Mouse (Mus musculus) kidney, embryonic 14.5 days (tissue): ENCODE measurements around the gene Tmem145. TPM values are rescaled to one million over a fixed set of nuclear protein-coding genes. Genes with fewer than 3 reads are reported as not detected.
"Not testable (repeated sequence)": the region's sequence is repeated elsewhere in the genome, so short reads cannot be mapped to it uniquely, and the experiment has no call there.

Source experiments
- ATAC-seq: fragments of 200-750 bp; cut with Nextera tagmentation; 2 replicates; pipeline ENCODE4 v1.8.0; 2017; ENCODE audit warnings: moderate number of reproducible peaks, mild to moderate bottlenecking, moderate TSS enrichment, moderate library complexity; ENCODE audit not compliant: low FRiP score, low TSS enrichment
- H3K27ac ChIP-seq: fragments of 300-500 bp; sonication (generic); 2 replicates; pipeline ENCODE4 v1.5.1; 2014; ENCODE audit warnings: low read depth, mild to moderate bottlenecking, low read length, moderate library complexity, mixed read lengths
- H3K27me3 ChIP-seq: fragments of 300-500 bp; sonication (generic); 2 replicates; pipeline ENCODE4 v1.6.1; 2014; ENCODE audit warnings: mild to moderate bottlenecking, low read length; ENCODE audit not compliant: control insufficient read depth, insufficient read depth
- H3K36me3 ChIP-seq: fragments of 300-500 bp; sonication (generic); 2 replicates; pipeline ENCODE4 v1.6.1; 2014; ENCODE audit warnings: low read length, mixed read lengths; ENCODE audit not compliant: control insufficient read depth, insufficient read depth
- H3K4me1 ChIP-seq: fragments of 300-500 bp; sonication (generic); 2 replicates; pipeline ENCODE4 v1.6.1; 2014; ENCODE audit warnings: low read length, mixed read lengths; ENCODE audit not compliant: control insufficient read depth, insufficient read depth
- H3K4me2 ChIP-seq: fragments of 300-500 bp; sonication (generic); replicated peaks from 2 replicates; pipeline ENCODE4 v1.6.1; 2014; ENCODE audit warnings: low read depth, mild to moderate bottlenecking, low read length
- H3K4me3 ChIP-seq: fragments of 300-500 bp; sonication (generic); 2 replicates; pipeline ENCODE4 v1.5.1; 2014; ENCODE audit warnings: mild to moderate bottlenecking, low read length
- H3K9ac ChIP-seq: fragments of 300-500 bp; sonication (generic); 2 replicates; pipeline ENCODE4 v1.6.1; 2014; ENCODE audit warnings: low read depth, mild to moderate bottlenecking, low read length, moderate library complexity
- H3K9me3 ChIP-seq: fragments of 300-500 bp; sonication (generic); 2 replicates; pipeline ENCODE4 v1.6.1; 2016; ENCODE audit warnings: low read length; ENCODE audit not compliant: control insufficient read depth
- WGBS: fragments of 180-500 bp; shearing (Covaris S2); extraction: QIAGEN DNeasy Blood & Tissue Kit; methylation state at CpG from one replicate; pipeline ENCODE4 v1.1.7; 2014; 5-methylcytosine and 5-hydroxymethylcytosine counted together
- polyA plus RNA-seq: library from polyadenylated mRNA; unstranded; fragments of >200 nt; fragmentation: Nextera tagmentation; extraction: Ambion mirVana; gene quantifications from 2 replicates; pipeline ENCODE4 v1.2.1, GENCODE M21; 2014

Tmem145 gene
- polyA plus RNA-seq: 0.49 and 0.62 TPM in 2 replicates

DNA sequence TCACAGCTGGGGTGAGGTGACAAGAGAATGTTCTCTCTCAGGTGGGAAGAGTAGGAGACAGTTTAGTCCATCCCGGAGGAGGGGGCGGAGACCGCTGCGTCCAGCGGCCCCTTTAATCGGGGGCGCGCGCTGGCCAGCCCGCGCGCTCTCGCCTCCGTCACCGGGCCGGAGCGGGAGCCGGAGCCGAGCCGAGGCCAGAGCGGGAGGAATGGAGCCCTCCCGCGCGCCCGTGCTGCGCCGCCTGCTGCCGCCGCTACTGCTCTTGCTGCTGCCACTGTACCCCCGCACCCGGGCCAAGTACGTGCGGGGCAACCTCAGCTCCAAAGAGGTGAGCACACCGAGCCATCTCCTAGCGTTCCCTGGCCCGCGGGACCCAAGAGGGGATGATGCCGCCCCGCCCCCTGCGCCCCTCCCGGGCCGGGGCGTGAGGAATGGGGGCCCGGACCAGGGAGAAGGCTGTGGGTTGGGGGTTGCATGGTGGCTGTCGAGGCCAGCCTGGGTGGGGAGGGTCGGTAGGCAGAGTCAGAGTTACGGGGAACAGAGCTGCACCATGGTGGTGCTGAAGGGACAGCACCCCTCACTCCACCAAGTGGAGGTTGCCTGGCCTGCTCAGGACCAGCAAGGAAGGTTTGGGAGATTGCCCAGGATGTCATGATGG is at the start of gene Tmem145:
Gene Tmem145 (plus strand): TSS at position 151 of the 658 bp plus-strand sequence.
- peaks cover 6% of the 10 kb centered on the region; the same call in 1 of the 2 replicates for H3K4me1 ChIP-seq
- peak within 1 kb of the TSS; percentile 71 for H3K4me2 ChIP-seq
- H3K27me3 ChIP-seq: peaks cover 5% of the 10 kb centered on the region; the same call in 1 of the 2 replicates
- H3K27ac ChIP-seq: no peak within 1 kb of the TSS
- peak; percentile 89 for ATAC-seq
- no peak within 1 kb of the TSS; the same call in 1 of the 2 replicates for H3K9ac ChIP-seq
- H3K9me3 ChIP-seq: no peaks in the 10 kb centered on the region
- H3K36me3 ChIP-seq: no peaks in the 10 kb centered on the region
- WGBS: under 1% methylated on average over 41 of the region's 47 CpGs
- peak within 1 kb of the TSS; percentile 37 for H3K4me3 ChIP-seq

DNA sequence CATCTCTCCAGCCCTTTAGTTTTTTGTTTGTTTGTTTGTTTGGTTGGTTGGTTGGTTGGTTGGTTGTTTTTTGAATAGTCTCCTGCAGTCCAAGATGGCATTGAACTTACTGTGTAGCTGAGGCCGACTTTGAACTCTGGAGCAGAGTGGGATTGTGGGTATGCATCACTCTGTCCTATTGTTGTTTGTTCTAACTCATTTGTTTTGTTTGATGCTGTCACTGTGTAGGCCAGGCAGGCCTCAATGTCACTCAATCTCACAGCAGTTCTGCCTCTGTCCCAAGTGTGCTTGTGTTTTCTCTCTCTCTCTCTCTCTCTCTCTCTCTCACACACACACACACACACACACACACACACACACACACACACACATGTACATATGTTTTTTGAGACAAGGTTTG is 44.0 kb upstream of the Tmem145 start:
- no peaks in the 10 kb centered on the region for H3K9me3 ChIP-seq
- ATAC-seq: no peak
- H3K27ac ChIP-seq: no peak overlapping the region
- H3K36me3 ChIP-seq: no peaks in the 10 kb centered on the region
- H3K4me1 ChIP-seq: 0 out of 2 replicates have a peak, but pooled peaks cover 3% of the 10 kb centered on the region
- H3K9ac ChIP-seq: no peak overlapping the region
- no peaks in the 10 kb centered on the region for H3K27me3 ChIP-seq
- no peak overlapping the region for H3K4me3 ChIP-seq
- no peak overlapping the region for H3K4me2 ChIP-seq
- 76% methylated on average over 1 of the region's 1 CpGs for WGBS

DNA sequence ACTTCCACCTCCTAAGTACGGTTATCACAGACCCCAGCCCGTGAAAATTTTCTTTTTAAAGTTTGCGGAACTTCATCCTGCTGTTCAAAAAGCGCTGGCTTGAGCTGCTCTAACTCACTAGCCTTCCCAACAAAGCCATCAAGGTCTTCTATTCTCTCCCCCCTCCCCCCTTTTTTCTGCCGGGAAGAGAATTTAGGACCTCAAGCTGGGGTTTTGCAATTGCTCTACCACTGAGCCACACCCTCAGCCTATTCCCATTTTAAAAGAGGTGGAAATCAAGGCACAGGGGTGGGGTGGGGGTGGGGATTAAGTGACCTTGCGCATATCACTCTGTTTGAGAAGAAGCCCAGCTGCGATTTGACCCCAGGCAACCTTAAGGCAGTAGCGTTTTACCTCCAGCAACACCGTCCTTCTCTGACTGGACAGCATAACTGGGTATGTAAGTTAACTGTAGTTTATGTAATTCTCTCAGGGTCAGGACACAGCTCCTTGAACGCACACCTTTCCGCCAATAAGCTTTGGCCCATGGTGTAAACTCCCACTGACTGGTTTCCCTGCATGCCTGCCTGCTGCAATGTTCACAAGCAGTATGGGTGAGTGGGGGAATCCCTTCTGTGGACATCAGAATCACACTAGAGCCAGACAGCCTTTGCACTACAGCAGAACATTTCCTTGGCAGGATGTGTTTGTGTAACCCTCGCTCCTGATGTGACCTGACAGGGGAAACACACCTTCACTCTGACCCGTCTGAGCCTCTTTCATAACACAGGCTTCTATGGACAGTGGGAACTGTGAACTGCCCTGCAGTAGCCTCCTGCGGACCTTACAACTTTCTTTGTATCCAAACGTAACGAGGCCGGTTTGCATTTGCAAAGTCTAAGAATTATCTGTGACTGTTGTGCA is 41.7 kb upstream of the Tmem145 start:
- 30% methylated on average over 17 of the region's 17 CpGs for WGBS
- no peaks in the 10 kb centered on the region for H3K9me3 ChIP-seq

DNA sequence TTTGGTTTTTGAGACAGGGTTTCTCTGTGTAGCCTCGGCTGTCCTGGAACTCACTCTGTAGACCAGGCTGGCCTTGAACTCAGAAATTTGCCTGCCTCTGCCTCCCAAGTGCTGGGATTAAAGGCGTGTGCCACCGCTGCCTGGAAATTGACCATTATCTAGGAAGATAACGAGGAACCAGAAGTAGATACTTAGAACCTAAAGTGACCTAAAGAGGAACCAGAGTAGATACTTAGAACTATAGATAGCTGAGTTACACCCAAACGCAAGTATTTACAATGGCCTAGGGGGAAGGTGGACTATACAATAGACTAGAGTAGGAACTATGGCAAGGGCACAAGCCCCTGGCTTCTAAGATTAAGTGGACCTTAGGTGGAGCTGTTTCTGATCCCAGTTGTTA is 40.2 kb upstream of the Tmem145 start:
- not testable (repeated sequence) for H3K9me3 ChIP-seq, H3K27ac ChIP-seq, H3K4me3 ChIP-seq, H3K4me2 ChIP-seq, ATAC-seq, H3K36me3 ChIP-seq, H3K9ac ChIP-seq, H3K27me3 ChIP-seq
- H3K4me1 ChIP-seq: peaks cover 24% of the 10 kb centered on the region
- 91% methylated on average over 5 of the region's 5 CpGs for WGBS

More for the DNA sequence above, 41.7 kb upstream of the Tmem145 start:
- Histone ChIP-seq H3K27me3 (no peaks in the 10 kb centered on the region), H3K4me2 (no peak overlapping the region), H3K4me1 (peaks cover 9% of the 10 kb centered on the region; the same call in 1 of the 2 replicates), H3K4me3 (no peak overlapping the region), H3K27ac (no peak overlapping the region), H3K36me3 (no peaks in the 10 kb centered on the region), H3K9ac (no peak overlapping the region)
- no peak for ATAC-seq

DNA sequence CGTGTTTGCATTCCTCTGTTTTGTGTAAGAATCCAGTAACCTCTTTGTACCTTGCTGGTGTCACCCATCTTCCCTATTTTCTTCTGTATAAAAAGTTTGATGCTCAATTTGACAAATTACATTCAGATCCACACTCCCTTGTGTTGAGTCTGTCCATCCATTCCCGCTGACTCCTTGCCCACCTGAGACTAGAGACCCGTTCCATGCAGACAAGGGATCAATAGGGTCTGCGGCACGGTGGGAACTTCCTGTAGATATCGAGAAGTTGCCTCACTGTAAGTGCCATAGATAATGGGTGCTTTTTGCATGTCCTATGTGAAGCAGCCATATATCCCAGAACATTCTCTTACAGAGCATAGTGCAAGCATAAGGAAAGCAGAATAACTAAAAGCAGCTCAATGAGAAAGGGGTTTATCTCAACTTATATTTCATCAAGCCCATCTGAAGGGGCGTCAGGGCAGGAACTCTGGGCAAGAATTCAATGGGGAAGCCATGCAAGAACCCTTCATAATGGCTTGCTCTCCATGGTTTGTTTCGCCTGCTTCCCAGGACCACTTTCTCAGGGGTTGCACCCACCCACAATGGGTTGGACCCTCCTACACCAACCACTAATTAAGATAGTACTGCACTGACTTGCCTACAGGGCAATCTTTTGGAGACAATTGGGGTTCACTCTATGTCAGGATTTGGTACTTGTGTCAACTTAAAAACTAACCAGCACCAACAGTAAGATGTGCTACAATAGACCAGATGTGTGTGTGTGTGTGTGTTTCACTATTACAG is 39.5 kb upstream of the Tmem145 start:
- H3K27me3 ChIP-seq: no peaks in the 10 kb centered on the region
- peaks cover 25% of the 10 kb centered on the region for H3K4me1 ChIP-seq
- H3K4me3 ChIP-seq: peak overlapping the region; percentile 82; the same call in 1 of the 2 replicates
- peak overlapping the region; percentile 61; the same call in 1 of the 2 replicates for H3K9ac ChIP-seq
- no peaks in the 10 kb centered on the region for H3K9me3 ChIP-seq
- no peak overlapping the region for H3K27ac ChIP-seq
- peaks cover 6% of the 10 kb centered on the region for H3K36me3 ChIP-seq
- 90% methylated on average over 8 of the region's 8 CpGs for WGBS
- ATAC-seq: no peak
- H3K4me2 ChIP-seq: peak overlapping the region; percentile 43

DNA sequence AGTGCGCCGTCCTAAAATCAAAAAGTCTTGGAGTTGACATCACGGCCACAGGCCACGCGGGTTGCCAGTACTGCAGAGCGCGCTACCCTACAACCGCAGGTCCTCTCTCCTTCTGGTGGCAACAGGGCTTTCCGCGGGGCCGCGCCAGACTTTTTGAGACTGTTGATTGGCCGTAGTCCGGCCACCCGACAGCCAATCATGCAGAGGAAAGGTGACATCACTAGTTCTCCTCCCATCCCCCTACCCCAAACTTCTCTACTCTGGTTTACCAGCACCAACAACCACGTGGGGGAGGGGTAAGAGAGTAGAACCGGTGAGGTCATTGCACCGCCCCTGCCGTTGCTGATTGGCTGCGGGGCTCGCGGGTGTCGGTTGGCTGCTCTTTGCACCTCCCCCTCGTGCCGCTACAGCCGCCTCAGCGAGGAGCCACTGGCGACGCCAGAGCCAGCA is 38.6 kb upstream of the Tmem145 start, which contains the start of gene Cic:
Gene Cic (plus strand): TSS at position 404 of the 450 bp plus-strand sequence.
- WGBS: under 1% methylated on average over 29 of the region's 29 CpGs
- H3K4me2 ChIP-seq: peak within 1 kb of the TSS; percentile 77
- H3K9me3 ChIP-seq: no peaks in the 10 kb centered on the region
- H3K27me3 ChIP-seq: no peaks in the 10 kb centered on the region
- peak within 1 kb of the TSS; percentile 82 for H3K4me3 ChIP-seq
- peak; percentile 85 for ATAC-seq
- peak within 1 kb of the TSS; percentile 84; the same call in 1 of the 2 replicates for H3K27ac ChIP-seq
- H3K9ac ChIP-seq: peak within 1 kb of the TSS; percentile 80
- peaks cover 15% of the 10 kb centered on the region for H3K36me3 ChIP-seq
- peaks cover 25% of the 10 kb centered on the region for H3K4me1 ChIP-seq

DNA sequence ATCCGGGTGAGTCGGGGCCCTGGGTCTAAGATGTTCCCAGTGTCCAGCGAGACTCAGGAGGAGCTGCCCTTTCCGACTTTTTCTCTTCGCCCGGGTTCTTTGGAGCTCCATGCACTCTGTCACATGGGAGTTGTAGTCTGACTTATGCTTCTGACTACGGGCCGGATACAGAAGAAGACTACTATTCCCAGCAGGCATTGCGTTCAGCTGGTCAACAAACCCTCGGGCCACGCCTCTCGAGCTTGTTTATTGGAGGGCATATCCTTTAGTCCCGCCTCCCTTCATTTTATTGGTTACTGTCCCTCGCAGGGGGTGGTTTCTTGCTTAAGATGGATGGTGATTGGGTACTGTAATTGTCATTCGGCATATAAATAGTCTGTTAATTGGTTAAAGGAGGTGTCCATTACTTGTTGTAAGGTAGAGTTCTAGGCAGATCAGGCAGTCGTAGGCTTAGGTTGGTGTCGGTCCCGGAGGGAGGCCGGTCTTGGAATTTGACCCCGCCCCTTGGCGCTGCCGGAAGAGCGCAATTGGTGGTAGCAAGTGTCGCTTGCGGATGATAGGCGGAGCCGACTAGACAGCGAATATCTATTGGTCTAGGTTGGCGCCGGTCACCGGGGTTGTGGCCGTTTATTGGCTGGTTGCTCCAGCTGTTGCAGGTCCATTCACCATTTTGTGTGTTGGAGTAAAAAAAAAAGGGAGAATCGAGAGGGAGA is 38.0 kb upstream of the Tmem145 start:
- H3K4me1 ChIP-seq: peaks cover 25% of the 10 kb centered on the region
- peak; percentile 95 for ATAC-seq
- under 1% methylated on average over 33 of the region's 33 CpGs for WGBS
- peak overlapping the region; percentile 82 for H3K4me3 ChIP-seq
- peak overlapping the region; percentile 84; the same call in 1 of the 2 replicates for H3K27ac ChIP-seq
- no peaks in the 10 kb centered on the region for H3K27me3 ChIP-seq
- H3K4me2 ChIP-seq: peak overlapping the region; percentile 77
- peaks cover 21% of the 10 kb centered on the region for H3K36me3 ChIP-seq
- H3K9ac ChIP-seq: peak overlapping the region; percentile 80
- H3K9me3 ChIP-seq: no peaks in the 10 kb centered on the region

DNA sequence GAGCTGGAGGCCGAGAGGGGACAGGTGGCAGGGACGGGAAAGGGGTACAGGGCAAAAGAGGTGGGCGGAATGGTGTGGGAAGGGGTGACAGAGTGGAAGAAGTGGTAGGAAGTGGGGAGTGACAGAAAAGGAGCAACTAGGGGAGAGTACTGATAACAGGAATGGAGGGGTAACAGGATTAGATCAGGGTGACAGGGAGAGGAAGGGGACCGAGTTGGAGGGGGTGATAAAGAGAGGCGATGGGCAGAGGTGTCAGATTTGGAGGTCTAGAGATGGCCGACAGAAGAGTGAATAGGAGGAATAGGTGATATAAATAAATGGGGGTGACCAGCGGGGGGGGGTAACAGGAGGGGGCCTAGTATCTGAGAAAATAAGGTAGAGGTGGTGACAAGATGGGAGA is 37.3 kb upstream of the Tmem145 start:
- H3K4me3 ChIP-seq: peak overlapping the region; percentile 82
- no peak for ATAC-seq
- peak overlapping the region; percentile 80 for H3K9ac ChIP-seq
- peak overlapping the region; percentile 71; the same call in 1 of the 2 replicates for H3K27ac ChIP-seq
- peaks cover 25% of the 10 kb centered on the region for H3K4me1 ChIP-seq
- H3K9me3 ChIP-seq: no peaks in the 10 kb centered on the region
- H3K4me2 ChIP-seq: peak overlapping the region; percentile 77
- H3K36me3 ChIP-seq: peaks cover 28% of the 10 kb centered on the region
- no peaks in the 10 kb centered on the region for H3K27me3 ChIP-seq
- WGBS: 4% methylated on average over 7 of the region's 7 CpGs
